Mouse (Mus musculus) lung, postnatal 0 days (tissue): Measurements from ENCODE around the gene Srd5a1. TPM values are rescaled to one million over a fixed set of nuclear protein-coding genes. Genes with fewer than 3 reads are reported as not detected.

ENCODE experiments used
- ATAC-seq: fragments of 200-750 bp; cut with Nextera tagmentation; 2 replicates; pipeline ENCODE4 v1.8.0; 2017; ENCODE audit warnings: moderate library complexity
- DNase-seq: peaks from one replicate; pipeline ENCODE4 v3.0.0-alpha.2; 2016; ENCODE audit warnings: low spot score
- H3K27ac ChIP-seq: fragments of 300-500 bp; sonication (generic); 2 replicates; pipeline ENCODE4 v1.5.1; 2014; ENCODE audit warnings: antibody characterized with exemption, mild to moderate bottlenecking, low read length, mixed read lengths
- H3K27me3 ChIP-seq: fragments of 300-500 bp; sonication (generic); replicated peaks from 2 replicates; pipeline ENCODE4 v1.6.1; 2014; ENCODE audit warnings: low read length, mixed read lengths; ENCODE audit not compliant: insufficient read depth
- H3K36me3 ChIP-seq: fragments of 300-500 bp; sonication (generic); 2 replicates; pipeline ENCODE4 v1.6.1; 2014; ENCODE audit warnings: low read length, mixed read lengths; ENCODE audit not compliant: insufficient read depth
- H3K4me1 ChIP-seq: fragments of 300-500 bp; sonication (generic); 2 replicates; pipeline ENCODE4 v1.6.1; 2014; ENCODE audit warnings: antibody characterized with exemption, low read depth, low read length, mixed read lengths; ENCODE audit not compliant: insufficient read depth
- H3K4me2 ChIP-seq: fragments of 300-500 bp; sonication (generic); replicated peaks from 2 replicates; pipeline ENCODE4 v1.6.1; 2014; ENCODE audit warnings: low read depth, mild to moderate bottlenecking, low read length, moderate library complexity, mixed read lengths
- H3K4me3 ChIP-seq: fragments of 300-500 bp; sonication (generic); 2 replicates; pipeline ENCODE4 v1.5.1; 2014; ENCODE audit warnings: low read depth, low read length
- H3K9ac ChIP-seq: fragments of 300-500 bp; sonication (generic); replicated peaks from 2 replicates; pipeline ENCODE4 v1.6.1; 2014; ENCODE audit warnings: low read depth, mild to moderate bottlenecking
- H3K9me3 ChIP-seq: fragments of 300-500 bp; sonication (generic); 2 replicates; pipeline ENCODE4 v1.6.1; 2016; ENCODE audit warnings: low read length, mixed read lengths
- CTCF ChIP-seq: IDR thresholded peaks from 2 replicates; pipeline ENCODE4 v1.5.1; 2016; ENCODE audit warnings: antibody characterized with exemption, mild to moderate bottlenecking
- EP300 ChIP-seq: IDR thresholded peaks from 2 replicates; pipeline ENCODE4 v1.6.1; 2016; ENCODE audit warnings: antibody characterized with exemption, mild to moderate bottlenecking, control low read depth
- WGBS: fragments of 180-500 bp; shearing (Covaris S2); extraction: QIAGEN DNeasy Blood & Tissue Kit; methylation state at CpG from one replicate; pipeline ENCODE4 v1.1.7; 2014; 5-methylcytosine and 5-hydroxymethylcytosine counted together
- polyA plus RNA-seq: library from polyadenylated mRNA; unstranded; fragments of >200 nt; fragmentation: Nextera tagmentation; extraction: Ambion mirVana; gene quantifications from 2 replicates; pipeline ENCODE4 v1.2.1, GENCODE M21; 2015

The Srd5a1 gene
- polyA plus RNA-seq = 5.0 and 7.4 TPM in 2 replicates

GRCm38 (mm10) chr13:69611398-69612174 is at the start of gene Srd5a1:
TSS of gene Srd5a1 (minus strand) at chr13:69611442.
- no peaks in the 10 kb centered on the region for H3K9me3 ChIP-seq
- peaks cover 5% of the 10 kb centered on the region; the same call in 1 of the 2 replicates for H3K36me3 ChIP-seq
- no peaks in the 10 kb centered on the region for H3K4me1 ChIP-seq
- H3K4me3 ChIP-seq = peak within 1 kb of the TSS; percentile 92
- peak within 1 kb of the TSS; percentile 60 for H3K27ac ChIP-seq
- no peaks in the 10 kb centered on the region for H3K27me3 ChIP-seq
- peak within 1 kb of the TSS; percentile 77 for H3K9ac ChIP-seq
- peak; percentile 99 for ATAC-seq
- 2% methylated on average over 68 of the region's 69 CpGs for WGBS
- peak within 1 kb of the TSS; percentile 97 for H3K4me2 ChIP-seq
- peak; percentile 93 for TF ChIP-seq EP300
- no peak for TF ChIP-seq CTCF
- DNase-seq = peak; percentile 100

GRCm38 (mm10) chr13:69654508-69654907 is 43.3 kb upstream of the Srd5a1 start:
- no peak overlapping the region for H3K4me2 ChIP-seq
- ATAC-seq (no peak), DNase-seq (no peak)
- H3K27me3 ChIP-seq = no peaks in the 10 kb centered on the region
- H3K9ac ChIP-seq = no peak overlapping the region
- WGBS = 50% methylated on average over 3 of the region's 3 CpGs
- no peaks in the 10 kb centered on the region for H3K9me3 ChIP-seq
- no peaks in the 10 kb centered on the region for H3K36me3 ChIP-seq
- TF ChIP-seq EP300 = no peak
- H3K27ac ChIP-seq = no peak overlapping the region
- H3K4me1 ChIP-seq = no peaks in the 10 kb centered on the region
- H3K4me3 ChIP-seq = no peak overlapping the region

- Histone ChIP-seq H3K27me3 (no peaks in the 10 kb centered on the region), H3K36me3 (no peaks in the 10 kb centered on the region), H3K4me2 (no peak overlapping the region), H3K27ac (no peak overlapping the region), H3K9me3 (no peaks in the 10 kb centered on the region), H3K9ac (no peak overlapping the region), H3K4me1 (no peaks in the 10 kb centered on the region), H3K4me3 (no peak overlapping the region)
- TF ChIP-seq CTCF = no peak
- TF ChIP-seq EP300 = no peak
- no peak for ATAC-seq
- no peak for DNase-seq
- WGBS = 75% methylated on average over 9 of the region's 9 CpGs
Observed at GRCm38 (mm10) chr13:69646481-69646880, 35.2 kb upstream of the Srd5a1 start.

GRCm38 (mm10) chr13:69645694-69646423 is 34.6 kb upstream of the Srd5a1 start:
- no peak for DNase-seq
- no peaks in the 10 kb centered on the region for H3K27me3 ChIP-seq
- ATAC-seq = no peak
- no peaks in the 10 kb centered on the region for H3K36me3 ChIP-seq
- no peak overlapping the region for H3K4me2 ChIP-seq
- no peak overlapping the region for H3K9ac ChIP-seq
- H3K4me1 ChIP-seq = no peaks in the 10 kb centered on the region
- no peak for TF ChIP-seq CTCF
- no peak for TF ChIP-seq EP300
- H3K4me3 ChIP-seq = no peak overlapping the region
- no peaks in the 10 kb centered on the region for H3K9me3 ChIP-seq
- whole genome bisulfite sequencing = 71% methylated on average over 13 of the region's 13 CpGs
- H3K27ac ChIP-seq = no peak overlapping the region

GRCm38 (mm10) chr13:69644427-69645166 is 33.4 kb upstream of the Srd5a1 start:
- 79% methylated on average over 13 of the region's 13 CpGs for WGBS
- Histone ChIP-seq H3K27me3 (no peaks in the 10 kb centered on the region), H3K4me1 (no peaks in the 10 kb centered on the region), H3K27ac (no peak overlapping the region), H3K4me2 (no peak overlapping the region), H3K36me3 (no peaks in the 10 kb centered on the region), H3K4me3 (no peak overlapping the region), H3K9me3 (no peaks in the 10 kb centered on the region), H3K9ac (no peak overlapping the region)
- DNase-seq (no peak), ATAC-seq (no peak)
- no peak for TF ChIP-seq CTCF

GRCm38 (mm10) chr13:69643937-69644336 is 32.7 kb upstream of the Srd5a1 start:
- WGBS = 54% methylated on average over 2 of the region's 2 CpGs
- H3K4me3 ChIP-seq = no peak overlapping the region
- H3K4me2 ChIP-seq = no peak overlapping the region
- ATAC-seq = peak; percentile 54
- no peaks in the 10 kb centered on the region for H3K36me3 ChIP-seq
- H3K9me3 ChIP-seq = no peaks in the 10 kb centered on the region
- peak; percentile 51 for DNase-seq
- H3K27ac ChIP-seq = no peak overlapping the region
- no peaks in the 10 kb centered on the region for H3K4me1 ChIP-seq
- TF ChIP-seq EP300 = no peak
- no peak for TF ChIP-seq CTCF
- H3K27me3 ChIP-seq = no peaks in the 10 kb centered on the region
- no peak overlapping the region for H3K9ac ChIP-seq
